Mouse (Mus musculus): ENCODE results near the gene Ilf3.

GRCm38 (mm10) chr9:21454556-21454955, 86.9 kb downstream of the Ilf3 start:
- TF ChIP-seq POLR2A (IDR thresholded peaks at IDR 0.05; ENCODE audit: low read depth, low read length) (no peak), CTCF (IDR thresholded peaks at IDR 0.05; ENCODE audit: borderline replicate concordance, insufficient read depth, low read length) (no peak)
